Mouse (Mus musculus) myocyte (in vitro differentiated cells): ENCODE measurements around the gene Ube2o. TPM values are rescaled to one million over a fixed set of nuclear protein-coding genes. Genes with fewer than 3 reads are reported as not detected.

Experiments used
- H3K27me3 ChIP-seq: one replicate; pipeline ENCODE4 v1.6.1; 2011; ENCODE audit not compliant: control insufficient read depth, insufficient read depth, insufficient read length
- H3K36me3 ChIP-seq: one replicate; pipeline ENCODE4 v1.6.1; 2011; ENCODE audit not compliant: control insufficient read depth, insufficient read depth
- H3K4me2 ChIP-seq: one replicate; pipeline ENCODE4 v1.6.1; 2011; ENCODE audit warnings: low read depth, control low read depth
- H3K4me3 ChIP-seq: one replicate; pipeline ENCODE4 v1.5.1; 2011; ENCODE audit warnings: mild to moderate bottlenecking, control low read depth, moderate library complexity
- H3K79me2 ChIP-seq: one replicate; pipeline ENCODE4 v1.6.1; 2011; ENCODE audit not compliant: control insufficient read depth, insufficient read depth
- H3ac ChIP-seq: one replicate; pipeline ENCODE4 v1.6.1; 2011; ENCODE audit not compliant: control insufficient read depth, insufficient read length
- CEBPB ChIP-seq: IDR thresholded peaks from 2 replicates; pipeline ENCODE4 v1.6.1; 2011; ENCODE audit warnings: mild to moderate bottlenecking, moderate library complexity; ENCODE audit not compliant: poor library complexity, insufficient read depth, severe bottlenecking
- E2F4 ChIP-seq: IDR thresholded peaks from one replicate; pipeline ENCODE4 v1.6.1; 2011; ENCODE audit warnings: mild to moderate bottlenecking, control low read depth, moderate library complexity; ENCODE audit not compliant: insufficient read depth
- MAX ChIP-seq: IDR thresholded peaks from one replicate; pipeline ENCODE4 v1.6.1; 2011; ENCODE audit warnings: low read depth, mild to moderate bottlenecking, control low read depth
- MYOD1 ChIP-seq, 3 experiments: IDR thresholded peaks; one replicate each; pipeline ENCODE4 v1.6.1; 2011; ENCODE audit warnings: control low read depth in 2 of 3, low read depth in 2 of 3, mild to moderate bottlenecking in 2 of 3, moderate library complexity in 1 of 3; ENCODE audit not compliant: insufficient read length in 2 of 3, control insufficient read depth in 1 of 3
- MYOG ChIP-seq, 3 experiments: IDR thresholded peaks; one replicate each; pipeline ENCODE4 v1.6.1; 2011; ENCODE audit warnings: control low read depth in 2 of 3, low read depth in 2 of 3, mild to moderate bottlenecking in 2 of 3; ENCODE audit not compliant: insufficient read length in 2 of 3, control insufficient read depth in 1 of 3, insufficient read depth in 1 of 3
- POLR2A ChIP-seq: IDR thresholded peaks from one replicate; pipeline ENCODE4 v1.6.1; 2011; ENCODE audit warnings: low read depth, mild to moderate bottlenecking, control low read depth, moderate library complexity; ENCODE audit not compliant: insufficient read length
- POLR2AphosphoS2 ChIP-seq: IDR thresholded peaks from one replicate; pipeline ENCODE4 v1.6.1; 2011; ENCODE audit warnings: low read depth, control low read depth; ENCODE audit not compliant: insufficient read length
- REST ChIP-seq: IDR thresholded peaks from one replicate; pipeline ENCODE4 v1.6.1; 2011; ENCODE audit warnings: mild to moderate bottlenecking, control low read depth, moderate library complexity; ENCODE audit not compliant: insufficient read depth, insufficient read length
- SRF ChIP-seq: IDR thresholded peaks from one replicate; pipeline ENCODE4 v1.6.1; 2011; ENCODE audit warnings: low read depth; ENCODE audit not compliant: control insufficient read depth, insufficient read length
- TCF12 ChIP-seq: IDR thresholded peaks from one replicate; pipeline ENCODE4 v1.6.1; 2011; ENCODE audit warnings: mild to moderate bottlenecking, control low read depth; ENCODE audit not compliant: poor library complexity, insufficient read depth, severe bottlenecking
- TCF3 ChIP-seq: IDR thresholded peaks from one replicate; pipeline ENCODE4 v1.6.1; 2011; ENCODE audit warnings: low read depth, control low read depth; ENCODE audit not compliant: insufficient read length
- USF1 ChIP-seq: IDR thresholded peaks from one replicate; pipeline ENCODE4 v1.6.1; 2011; ENCODE audit warnings: low read depth, mild to moderate bottlenecking, control low read depth, moderate library complexity
- polyA plus RNA-seq: library from polyadenylated mRNA; unstranded; fragments of >200 nt; fragmentation: generic; extraction: Trizol; gene quantifications from one replicate; pipeline ENCODE4 v1.2.1, GENCODE M21; 2012; ENCODE audit warnings: missing spikeins

The Ube2o gene
- polyA plus RNA-seq, 1 experiment: 27.1 TPM

GRCm38 (mm10) chr11:116511301-116511868, 69.9 kb downstream of the Ube2o start:
- H3ac ChIP-seq: no peak overlapping the region
- H3K4me2 ChIP-seq: no peak overlapping the region
- no peaks in the 10 kb centered on the region for H3K27me3 ChIP-seq
- no peak for TF ChIP-seq USF1
- no peak for TF ChIP-seq E2F4
- TF ChIP-seq CEBPB: no peak
- TF ChIP-seq POLR2A: no peak
- no peak for TF ChIP-seq TCF3
- TF ChIP-seq MYOD1 (IDR thresholded peaks at IDR 0.05; ENCODE audit: control insufficient read depth in 1 of 3, insufficient read length in 2 of 3, low read depth in 2 of 3): no peak
- no peak for TF ChIP-seq TCF12
- TF ChIP-seq POLR2AphosphoS2: no peak
- no peak for TF ChIP-seq REST
- TF ChIP-seq MAX: no peak
- TF ChIP-seq MYOG (IDR thresholded peaks at IDR 0.05; ENCODE audit: control insufficient read depth in 1 of 3, insufficient read depth in 1 of 3, insufficient read length in 2 of 3, low read depth in 2 of 3): no peak
- no peak for TF ChIP-seq SRF
- H3K36me3 ChIP-seq: no peaks in the 10 kb centered on the region
- no peak overlapping the region for H3K4me3 ChIP-seq
- H3K79me2 ChIP-seq: no peaks in the 10 kb centered on the region

- no peak overlapping the region for H3K4me2 ChIP-seq
- no peaks in the 10 kb centered on the region for H3K27me3 ChIP-seq
- no peaks in the 10 kb centered on the region for H3K36me3 ChIP-seq
- H3ac ChIP-seq: no peak overlapping the region
- TF ChIP-seq CEBPB: no peak
- no peak for TF ChIP-seq SRF
- no peak for TF ChIP-seq MAX
- TF ChIP-seq TCF3: no peak
- H3K79me2 ChIP-seq: no peaks in the 10 kb centered on the region
- no peak overlapping the region for H3K4me3 ChIP-seq
These were observed 72.6 kb downstream of the Ube2o start for GRCm38 (mm10) chr11:116508689-116509088.

DNA sequence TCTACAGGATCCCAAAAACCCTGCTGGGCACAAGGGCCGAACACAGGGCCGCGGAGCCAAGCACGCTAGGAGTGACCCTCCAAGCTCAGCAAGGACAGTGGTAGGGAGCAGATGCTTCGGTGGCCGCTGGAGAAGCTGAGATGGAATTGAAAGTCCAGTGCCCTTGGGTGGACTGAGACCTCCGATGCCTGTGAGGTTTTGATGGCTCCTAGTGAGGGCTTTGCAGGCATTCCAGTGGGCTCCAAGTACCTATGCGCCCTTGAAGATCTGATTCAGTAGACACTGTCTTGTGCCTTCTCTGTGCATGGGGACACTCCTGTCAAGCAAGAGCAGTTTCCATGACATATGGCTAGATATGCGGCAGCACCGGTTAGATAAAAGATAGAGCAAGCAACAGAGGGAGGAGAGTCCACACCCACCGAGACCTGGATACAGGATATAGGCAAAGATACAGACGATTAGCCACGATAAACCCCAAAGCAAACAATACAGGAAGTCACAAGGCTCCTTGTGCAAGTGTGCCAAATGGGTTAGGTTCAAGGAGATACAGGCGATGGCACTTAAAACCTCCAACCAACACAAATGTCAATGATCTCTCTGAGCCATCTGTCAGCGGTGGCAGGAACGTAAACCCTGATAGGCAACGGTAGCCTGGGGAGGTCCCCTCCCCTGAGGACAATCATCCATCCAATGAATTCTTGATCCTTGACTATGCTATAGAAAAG, 74.9 kb downstream of the Ube2o start:
- H3ac ChIP-seq: no peak overlapping the region
- H3K4me2 ChIP-seq: no peak overlapping the region
- no peaks in the 10 kb centered on the region for H3K79me2 ChIP-seq
- TF ChIP-seq CEBPB (no peak), USF1 (no peak), POLR2A (no peak), MYOD1 (IDR thresholded peaks at IDR 0.05; ENCODE audit: control insufficient read depth in 1 of 3, insufficient read length in 2 of 3, low read depth in 2 of 3) (no peak), E2F4 (no peak), TCF3 (no peak), MYOG (IDR thresholded peaks at IDR 0.05; ENCODE audit: control insufficient read depth in 1 of 3, insufficient read depth in 1 of 3, insufficient read length in 2 of 3, low read depth in 2 of 3) (no peak), SRF (no peak), MAX (no peak), POLR2AphosphoS2 (no peak), REST (no peak), TCF12 (no peak)
- no peak overlapping the region for H3K4me3 ChIP-seq
- H3K36me3 ChIP-seq: no peaks in the 10 kb centered on the region
- no peaks in the 10 kb centered on the region for H3K27me3 ChIP-seq

GRCm38 (mm10) chr11:116505573-116505972, 75.7 kb downstream of the Ube2o start:
- H3ac ChIP-seq: no peak overlapping the region
- no peaks in the 10 kb centered on the region for H3K79me2 ChIP-seq
- no peaks in the 10 kb centered on the region for H3K27me3 ChIP-seq
- H3K4me3 ChIP-seq: no peak overlapping the region
- H3K4me2 ChIP-seq: no peak overlapping the region
- TF ChIP-seq POLR2A: no peak
- no peak for TF ChIP-seq REST
- TF ChIP-seq TCF12: no peak
- TF ChIP-seq MAX: no peak
- no peak for TF ChIP-seq MYOD1 (IDR thresholded peaks at IDR 0.05; ENCODE audit: control insufficient read depth in 1 of 3, insufficient read length in 2 of 3, low read depth in 2 of 3)
- no peak for TF ChIP-seq E2F4
- TF ChIP-seq POLR2AphosphoS2: no peak
- TF ChIP-seq TCF3: no peak
- no peak for TF ChIP-seq SRF
- no peak for TF ChIP-seq USF1
- no peak for TF ChIP-seq CEBPB
- TF ChIP-seq MYOG (IDR thresholded peaks at IDR 0.05; ENCODE audit: control insufficient read depth in 1 of 3, insufficient read depth in 1 of 3, insufficient read length in 2 of 3, low read depth in 2 of 3): no peak
- no peaks in the 10 kb centered on the region for H3K36me3 ChIP-seq
